Mouse (Mus musculus) adrenal gland, postnatal 14 days (tissue): ENCODE measurements around the gene Snx1. TPM values are rescaled to one million over a fixed set of nuclear protein-coding genes. Genes with fewer than 3 reads are reported as not detected.

Source experiments
- DNase-seq: peaks from one replicate; pipeline ENCODE4 v3.0.0; 2021; ENCODE audit warnings: mixed read lengths
- total RNA-seq: library from RNA; stranded (reverse); gene quantifications from 2 replicates; pipeline ENCODE4 v1.2.3, GENCODE M21; 2021

Gene Snx1
- total RNA-seq, 1 experiment from 2014 or later = 88.2 TPM

- DNase-seq = no peak
Observed at GRCm38 (mm10) chr9:66049931-66050601, 76.3 kb downstream of the Snx1 start.

- no peak for DNase-seq
Observed at GRCm38 (mm10) chr9:66043241-66043640, 83.1 kb downstream of the Snx1 start.

GRCm38 (mm10) chr9:66042331-66042730, 84.1 kb downstream of the Snx1 start:
- no peak for DNase-seq

- no peak for DNase-seq
Observed at GRCm38 (mm10) chr9:66040801-66041200, 85.6 kb downstream of the Snx1 start.

GRCm38 (mm10) chr9:66039290-66039689, 87.1 kb downstream of the Snx1 start:
- no peak for DNase-seq

GRCm38 (mm10) chr9:66038581-66038980, 87.8 kb downstream of the Snx1 start:
- DNase-seq = no peak

Other genes with a start within 250 kb of the Snx1 start
- 16.7 and 19.6 TPM in 2 replicates for gene Pclaf, start 236.3 kb downstream of the Snx1 start, total RNA-seq
- 28.1 and 32.7 TPM in 2 replicates for gene Trip4, start 217.8 kb downstream of the Snx1 start, total RNA-seq
- gene Csnk1g1, start 217.7 kb downstream of the Snx1 start, total RNA-seq = 18.8 and 24.2 TPM in 2 replicates
- 322 and 341 TPM in 2 replicates for gene Ppib, start 66.4 kb downstream of the Snx1 start, total RNA-seq
- 1.2 and 2.3 TPM in 2 replicates for gene Snx22, start 56.9 kb downstream of the Snx1 start, total RNA-seq
- 80.7 and 86.2 TPM in 2 replicates for gene Ciao2a, start within 50 bp of the Snx1 start, total RNA-seq
- 9.2 and 9.6 TPM in 2 replicates for gene Dapk2, start 31.6 kb upstream of the Snx1 start, total RNA-seq
- 49.1 and 49.2 TPM in 2 replicates for gene Herc1, start 223.9 kb upstream of the Snx1 start, total RNA-seq